Mouse (Mus musculus) thymus, adult 2 months (tissue): ENCODE measurements around the gene Glyatl3. TPM values are rescaled to one million over a fixed set of nuclear protein-coding genes. Genes with fewer than 3 reads are reported as not detected.

Experiments used
- DNase-seq: peaks from one replicate; pipeline ENCODE4 v3.0.0; 2021
- H3K27ac ChIP-seq: fragments of 200-500 bp; 2 replicates; pipeline ENCODE4 v1.5.1; 2012; ENCODE audit warnings: low read length, control low read depth; ENCODE audit not compliant: control insufficient read depth, insufficient read depth
- H3K27me3 ChIP-seq: fragments of 200-500 bp; 2 replicates; pipeline ENCODE4 v1.6.1; 2012; ENCODE audit warnings: mild to moderate bottlenecking, low read length, moderate library complexity, mixed read lengths; ENCODE audit not compliant: control insufficient read depth, insufficient read depth
- H3K36me3 ChIP-seq: fragments of 200-500 bp; 2 replicates; pipeline ENCODE4 v1.6.1; 2012; ENCODE audit warnings: mild to moderate bottlenecking, low read length, moderate library complexity; ENCODE audit not compliant: control insufficient read depth, insufficient read depth
- H3K4me1 ChIP-seq: fragments of 200-500 bp; replicated peaks from 2 replicates; pipeline ENCODE4 v1.6.1; 2012; ENCODE audit warnings: low read length; ENCODE audit not compliant: control insufficient read depth, insufficient read depth
- H3K4me3 ChIP-seq: fragments of 200-500 bp; 2 replicates; pipeline ENCODE4 v1.5.1; 2012; ENCODE audit warnings: mild to moderate bottlenecking, low read length, control low read depth, moderate library complexity; ENCODE audit not compliant: control insufficient read depth, insufficient read depth
- CTCF ChIP-seq: fragments of 200-500 bp; IDR thresholded peaks from 2 replicates; pipeline ENCODE4 v1.5.1; 2012; ENCODE audit warnings: mild to moderate bottlenecking, control low read depth, low read length, moderate library complexity, borderline replicate concordance; ENCODE audit not compliant: control insufficient read depth, poor library complexity, insufficient read depth; ENCODE audit errors: extremely low read depth
- POLR2A ChIP-seq: fragments of 200-500 bp; IDR thresholded peaks from 2 replicates; pipeline ENCODE4 v1.6.1; 2012; ENCODE audit warnings: mild to moderate bottlenecking, low read length, control low read depth, moderate library complexity; ENCODE audit not compliant: control insufficient read depth, poor library complexity, insufficient read depth; ENCODE audit errors: extremely low read depth
- WGBS: fragments of 180-500 bp; shearing (Covaris S2); methylation state at CpG from one replicate; pipeline ENCODE4 v1.1.7; 2018; 5-methylcytosine and 5-hydroxymethylcytosine counted together
- polyA plus RNA-seq: library from polyadenylated mRNA; depleted of rRNA; stranded (reverse); fragments of >200 nt; gene quantifications from 2 replicates; pipeline ENCODE4 v1.2.3, GENCODE M21; 2012

Gene Glyatl3
- polyA plus RNA-seq, 1 experiment, result 0.09 TPM

GRCm38 (mm10) chr17:40904056-40904597 lies 10.0 kb downstream of the Glyatl3 start:
- H3K36me3 ChIP-seq, result no peaks in the 10 kb centered on the region
- H3K27me3 ChIP-seq, result no peaks in the 10 kb centered on the region
- no peaks in the 10 kb centered on the region for H3K4me1 ChIP-seq
- DNase-seq, result no peak
- H3K4me3 ChIP-seq, result no peak overlapping the region
- H3K27ac ChIP-seq, result no peak overlapping the region
- TF ChIP-seq POLR2A (no peak), CTCF (no peak)
- WGBS, result 54% methylated on average over 11 of the region's 11 CpGs

GRCm38 (mm10) chr17:40903345-40903744 lies 10.8 kb downstream of the Glyatl3 start:
- H3K4me3 ChIP-seq, result no peak overlapping the region
- H3K27ac ChIP-seq, result no peak overlapping the region
- 55% methylated on average over 4 of the region's 4 CpGs for WGBS
- no peaks in the 10 kb centered on the region for H3K36me3 ChIP-seq
- no peaks in the 10 kb centered on the region for H3K4me1 ChIP-seq
- H3K27me3 ChIP-seq, result no peaks in the 10 kb centered on the region
- no peak for DNase-seq
- TF ChIP-seq POLR2A (no peak), CTCF (no peak)

GRCm38 (mm10) chr17:40899783-40900363 lies 14.3 kb downstream of the Glyatl3 start:
- no peak overlapping the region for H3K4me3 ChIP-seq
- H3K4me1 ChIP-seq, result no peaks in the 10 kb centered on the region
- TF ChIP-seq CTCF (no peak), POLR2A (no peak)
- H3K36me3 ChIP-seq, result no peaks in the 10 kb centered on the region
- DNase-seq, result no peak
- WGBS, result 93% methylated on average over 4 of the region's 4 CpGs
- no peak overlapping the region for H3K27ac ChIP-seq
- H3K27me3 ChIP-seq, result no peaks in the 10 kb centered on the region

GRCm38 (mm10) chr17:40896863-40897262 lies 17.3 kb downstream of the Glyatl3 start:
- no peak for DNase-seq
- Histone ChIP-seq H3K4me1 (no peaks in the 10 kb centered on the region), H3K27me3 (no peaks in the 10 kb centered on the region), H3K4me3 (no peak overlapping the region), H3K36me3 (no peaks in the 10 kb centered on the region), H3K27ac (no peak overlapping the region)
- TF ChIP-seq CTCF (no peak), POLR2A (no peak)
- 40% methylated on average over 1 of the region's 1 CpGs for WGBS

- no peak for DNase-seq
- Histone ChIP-seq H3K4me1 (no peaks in the 10 kb centered on the region), H3K27ac (no peak overlapping the region), H3K27me3 (no peaks in the 10 kb centered on the region), H3K36me3 (no peaks in the 10 kb centered on the region), H3K4me3 (no peak overlapping the region)
- TF ChIP-seq CTCF (no peak), POLR2A (no peak)
- WGBS, result 87% methylated on average over 4 of the region's 4 CpGs
Observed at GRCm38 (mm10) chr17:40887849-40888536, 26.2 kb downstream of the Glyatl3 start.

GRCm38 (mm10) chr17:40885155-40885554 lies 29.0 kb downstream of the Glyatl3 start:
- no peak for DNase-seq
- 91% methylated on average over 4 of the region's 4 CpGs for WGBS
- Histone ChIP-seq H3K4me1 (no peaks in the 10 kb centered on the region; the same call in 1 of the 2 replicates), H3K27ac (no peak overlapping the region), H3K27me3 (no peaks in the 10 kb centered on the region), H3K36me3 (no peaks in the 10 kb centered on the region), H3K4me3 (no peak overlapping the region)
- TF ChIP-seq CTCF, result no peak
- TF ChIP-seq POLR2A, result no peak
